Mouse (Mus musculus): ENCODE results near the gene Vmn1r132. TPM values are rescaled to one million over a fixed set of nuclear protein-coding genes. Genes with fewer than 3 reads are reported as not detected.
"Not testable (repeated sequence)": the region's sequence is repeated elsewhere in the genome, so short reads cannot be mapped to it uniquely, and the experiment has no call there.

The Vmn1r132 gene
- total RNA-seq (2015) (not detected in 2 replicates), total RNA-seq (2017) (not detected in 2 replicates)

GRCm38 (mm10) chr7:21613792-21614191 lies at the start of gene Vmn1r132:
TSS of gene Vmn1r132 (plus strand) at chr7:21614092.
- not testable (repeated sequence) for ATAC-seq (replicated peaks; ENCODE audit: poor library complexity)

Other genes starting within 250 kb of the Vmn1r132 start
- not detected in 2 replicates for gene Gm6882, start 181.3 kb upstream of the Vmn1r132 start, total RNA-seq (2015)
- not detected in 2 replicates for gene Gm6882, start 181.3 kb upstream of the Vmn1r132 start, total RNA-seq (2017)
- gene Vmn1r130, start 102.3 kb upstream of the Vmn1r132 start, total RNA-seq (2015), result not detected in 2 replicates
- gene Vmn1r130, start 102.3 kb upstream of the Vmn1r132 start, total RNA-seq (2017), result not detected in 2 replicates
- gene Vmn1r131, start 68.0 kb upstream of the Vmn1r132 start, total RNA-seq (2015), result not detected in 2 replicates
- not detected in 2 replicates for gene Vmn1r131, start 68.0 kb upstream of the Vmn1r132 start, total RNA-seq (2017)
- not detected in 2 replicates for gene Gm4175, start 147.4 kb downstream of the Vmn1r132 start, total RNA-seq (2015)
- not detected in 2 replicates for gene Gm4175, start 147.4 kb downstream of the Vmn1r132 start, total RNA-seq (2017)
- not detected in 2 replicates for gene Gm4177, start 182.6 kb downstream of the Vmn1r132 start, total RNA-seq (2015)
- gene Gm4177, start 182.6 kb downstream of the Vmn1r132 start, total RNA-seq (2017), result not detected in 2 replicates
- not detected in 2 replicates for gene Vmn1r135, start 218.3 kb downstream of the Vmn1r132 start, total RNA-seq (2015)
- gene Vmn1r135, start 218.3 kb downstream of the Vmn1r132 start, total RNA-seq (2017), result not detected in 2 replicates
- gene Gm5725, start 230.2 kb downstream of the Vmn1r132 start, total RNA-seq (2015), result not detected in 2 replicates
- gene Gm5725, start 230.2 kb downstream of the Vmn1r132 start, total RNA-seq (2017), result not detected in 2 replicates